Mouse (Mus musculus) gastrocnemius, postnatal 4 days (tissue): Measurements from ENCODE around the gene Cmtm5. TPM values are rescaled to one million over a fixed set of nuclear protein-coding genes. Genes with fewer than 3 reads are reported as not detected.

Experiments used
- DNase-seq, 2 experiments: peaks; one replicate each; pipeline ENCODE4 v3.0.0; 2021 to 2022; ENCODE audit warnings: low spot score in 2 of 2, mixed read lengths in 2 of 2
- long read RNA-seq, 2 experiments: library from polyadenylated mRNA; stranded (forward); transcript quantifications; one replicate each; pipeline ENCODE4 v2.0.0; 2021
- total RNA-seq, 2 experiments: library from RNA; stranded (reverse); gene quantifications; 2 replicates each; pipeline ENCODE4 v1.2.3; 2021

Gene Cmtm5
- 1 to 10 TPM; 3.8 to 4.1 TPM for total RNA-seq
- long read RNA-seq, experiment 1, partial matches to known transcripts = 0 of 4 reads
- long read RNA-seq, experiment 1, other reads (novel, unspliced or antisense) = 1 of 4 reads
- long read RNA-seq, experiment 2, partial matches to known transcripts = 0 of 1 reads
- long read RNA-seq, experiment 2, other reads (novel, unspliced or antisense) = 0 of 1 reads

DNA sequence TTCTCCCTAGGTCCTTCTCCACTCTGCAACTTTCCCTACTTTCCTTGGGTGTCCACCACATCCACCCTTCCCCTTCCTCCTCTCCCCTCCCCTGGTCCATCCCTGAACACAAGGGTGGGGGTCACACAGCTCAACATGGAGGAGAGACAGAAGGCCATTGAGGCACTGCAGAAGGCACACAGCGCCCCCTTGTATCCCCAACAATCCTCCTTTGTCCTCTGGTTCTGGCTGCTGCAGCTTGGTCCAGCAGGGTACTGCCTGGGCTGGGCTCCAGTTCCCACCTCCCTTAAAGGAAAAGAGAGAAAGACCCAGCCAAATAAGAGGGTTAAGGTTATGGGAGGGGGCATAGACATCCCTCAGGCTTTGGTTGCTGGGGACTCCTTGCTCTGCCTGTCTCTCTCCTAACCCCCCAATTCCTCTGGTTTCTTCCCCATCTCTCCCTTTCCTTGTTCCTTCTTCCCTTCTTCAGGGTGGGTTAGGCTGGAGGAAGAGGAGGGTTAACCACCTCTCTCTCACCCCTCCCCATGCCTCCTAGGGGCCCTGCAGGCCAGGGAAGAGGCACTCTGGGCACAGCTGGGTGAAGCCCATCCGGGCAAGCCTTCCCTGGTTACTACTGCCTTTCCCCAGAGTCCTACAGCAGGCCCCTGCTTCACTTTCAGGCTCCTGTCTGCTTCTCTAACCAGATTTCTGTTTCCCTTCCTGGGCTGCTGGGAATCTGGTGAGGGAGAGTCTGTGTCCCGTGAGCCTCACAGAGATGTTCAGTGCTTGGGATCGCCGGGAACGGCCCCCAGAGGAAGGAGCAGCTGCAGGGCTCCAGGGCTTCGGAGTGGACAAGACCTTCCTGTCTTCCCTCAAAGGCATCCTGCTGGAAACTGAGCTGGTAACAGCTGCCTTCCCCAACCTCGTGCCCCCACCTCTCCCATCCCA, at the start of gene Cmtm5:
Cmtm5 (plus strand) TSS at position 358 of the 927 bp plus-strand sequence.
- DNase-seq = peak in 1 of 2 experiments; percentile 32

- no peak for DNase-seq
Measured at GRCm38 (mm10) chr14:54892200-54892599, 43.9 kb upstream of the Cmtm5 start, which contains the start of gene Pabpn1. Gene Pabpn1 (plus strand): TSS chr14:54892500.

GRCm38 (mm10) chr14:54893651-54894181, 42.3 kb upstream of the Cmtm5 start:
- peak; percentile 84 to 95 for DNase-seq

DNA sequence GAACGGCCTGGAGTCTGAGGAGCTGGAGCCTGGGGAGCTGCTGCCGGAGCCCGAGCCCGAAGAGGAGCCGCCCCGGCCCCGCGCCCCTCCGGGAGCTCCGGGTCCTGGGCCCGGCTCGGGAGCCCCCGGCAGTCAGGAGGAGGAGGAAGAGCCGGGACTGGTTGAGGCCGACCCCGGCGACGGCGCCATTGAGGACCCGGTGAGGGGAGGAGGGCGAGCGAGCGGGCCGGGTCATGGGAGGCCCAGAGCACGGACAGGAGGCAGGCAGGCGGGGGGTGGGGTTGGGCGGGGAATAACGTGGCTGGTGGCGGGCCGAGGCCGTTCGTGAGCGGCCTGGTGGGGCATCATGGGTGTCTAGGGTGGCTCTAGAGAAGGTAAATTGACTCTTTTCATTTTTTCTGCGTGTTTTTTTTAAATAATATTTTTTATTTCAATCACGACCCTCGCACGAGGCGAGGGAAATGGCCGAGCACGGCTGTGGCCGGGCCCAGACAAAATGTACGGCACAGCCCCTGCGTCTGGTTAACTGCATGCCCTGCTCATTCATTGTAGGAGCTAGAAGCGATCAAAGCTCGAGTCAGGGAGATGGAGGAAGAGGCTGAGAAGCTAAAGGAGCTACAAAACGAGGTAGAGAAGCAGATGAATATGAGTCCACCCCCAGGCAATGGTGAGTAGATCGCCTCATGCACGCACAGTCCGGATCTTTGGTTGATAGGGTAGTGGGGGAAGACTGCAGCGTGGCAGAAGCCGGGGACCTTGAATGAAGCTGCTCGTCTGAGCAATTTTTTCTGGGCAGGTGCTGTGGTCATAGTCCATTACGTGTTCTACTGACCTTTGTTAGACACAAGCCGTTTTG, 41.5 kb upstream of the Cmtm5 start:
- peak; percentile 54 to 73 for DNase-seq

DNA sequence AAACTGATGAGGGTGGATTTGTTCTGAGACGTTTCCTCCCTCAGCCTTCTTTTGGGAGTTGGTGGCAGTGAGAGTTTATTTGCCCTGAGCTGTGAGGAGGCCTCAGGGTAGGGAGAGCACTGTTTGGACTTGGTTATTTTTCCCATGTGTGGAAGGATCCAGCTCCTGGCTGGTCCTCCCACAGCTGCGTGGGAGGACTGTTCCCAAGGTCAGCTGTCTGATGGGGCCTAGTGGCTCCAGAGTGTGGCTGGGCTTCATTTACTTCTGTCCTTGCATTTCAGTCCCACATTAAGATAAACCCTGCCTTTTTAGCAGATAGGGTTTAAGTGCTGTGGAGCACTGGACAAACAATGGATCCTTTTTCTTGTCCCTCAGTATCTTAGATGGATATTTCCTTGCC, 38.6 kb upstream of the Cmtm5 start:
- DNase-seq = no peak

- DNase-seq = peak in 1 of 2 experiments; percentile 59
Measured at GRCm38 (mm10) chr14:54900383-54900782, 35.7 kb upstream of the Cmtm5 start.

DNA sequence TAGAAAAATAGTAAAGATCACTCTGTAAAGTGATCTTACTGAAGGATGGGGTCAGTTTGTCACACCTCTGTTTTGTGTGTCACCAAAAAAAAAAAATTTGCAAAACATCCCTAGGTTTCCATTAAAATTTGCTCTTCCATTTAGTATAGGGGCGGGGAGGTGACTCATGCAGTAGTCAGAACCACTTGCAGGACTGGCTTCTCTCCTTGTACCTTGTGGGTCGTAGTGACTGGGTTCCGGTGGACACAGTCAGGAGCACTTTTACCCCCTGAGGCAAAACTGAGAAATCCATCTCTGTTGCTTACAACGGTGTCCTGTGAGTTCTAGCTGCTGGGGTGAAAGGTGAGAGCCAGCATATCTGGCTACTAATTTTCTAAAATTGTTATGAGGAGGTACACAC, 32.4 kb upstream of the Cmtm5 start:
- no peak for DNase-seq

DNA sequence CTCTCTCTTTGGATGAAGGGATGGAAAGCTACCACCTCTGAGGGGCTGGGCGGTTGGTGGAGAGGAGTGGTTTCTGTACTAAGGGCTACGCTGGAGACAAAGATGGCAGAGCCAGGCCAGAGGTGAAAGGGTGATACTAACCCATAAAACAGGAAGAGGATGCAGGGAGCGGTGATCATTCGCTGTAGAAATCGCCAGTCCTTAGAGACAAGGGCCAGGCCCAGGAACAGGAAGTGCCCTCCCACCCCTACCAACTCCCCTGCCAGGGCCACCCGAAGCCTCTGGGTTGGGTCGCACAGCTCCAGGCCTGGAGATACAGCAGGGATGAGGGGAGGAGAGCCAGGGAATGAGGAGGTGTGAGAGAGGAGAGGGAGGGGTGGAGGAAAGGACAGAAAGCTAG, 27.4 kb upstream of the Cmtm5 start:
- DNase-seq = no peak

DNA sequence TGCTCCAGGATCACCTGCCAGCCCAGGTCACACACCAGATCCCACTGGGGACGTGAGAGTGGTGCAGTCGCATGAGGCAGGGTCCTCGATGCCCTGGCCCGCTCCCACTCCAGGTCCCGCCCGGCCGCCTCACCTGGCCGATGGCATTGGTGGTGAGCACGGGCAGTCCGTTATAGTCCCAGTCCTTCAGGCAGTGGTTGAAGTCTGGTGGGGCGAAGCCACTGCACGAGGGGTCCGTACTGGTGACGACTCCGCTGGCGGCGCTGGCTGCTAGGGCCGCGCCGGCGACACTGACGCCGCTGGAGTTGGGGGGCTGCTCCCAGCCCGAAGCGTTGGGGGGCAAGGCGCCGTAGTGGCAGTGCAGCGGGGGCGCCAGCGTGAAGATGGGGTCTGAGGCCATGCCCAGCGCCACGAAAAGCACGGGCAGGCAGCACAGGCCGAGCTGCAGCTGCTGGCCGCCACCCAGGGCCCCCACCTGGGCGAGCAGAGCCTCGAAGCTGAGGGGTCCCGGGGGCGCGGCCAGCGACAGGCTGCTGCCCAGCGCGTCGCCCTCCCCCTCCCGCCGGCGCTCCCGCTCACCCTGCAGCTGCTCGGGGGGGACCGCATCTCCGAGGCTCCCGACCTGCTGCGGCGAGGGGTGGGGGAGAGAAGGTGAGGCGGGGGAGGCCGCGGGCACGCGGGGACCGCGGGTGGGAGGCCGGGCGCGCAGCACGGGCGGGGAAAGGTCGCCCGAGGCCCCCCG, 23.8 kb upstream of the Cmtm5 start:
- DNase-seq = peak in 1 of 2 experiments; percentile 36

- peak; percentile 68 to 73 for DNase-seq
Measured at GRCm38 (mm10) chr14:54912886-54913285, 23.2 kb upstream of the Cmtm5 start, which contains the start of gene Slc22a17. Gene Slc22a17 (minus strand): TSS chr14:54913132.

- no peak for DNase-seq
Measured at GRCm38 (mm10) chr14:54913343-54913742, 22.7 kb upstream of the Cmtm5 start.

DNA sequence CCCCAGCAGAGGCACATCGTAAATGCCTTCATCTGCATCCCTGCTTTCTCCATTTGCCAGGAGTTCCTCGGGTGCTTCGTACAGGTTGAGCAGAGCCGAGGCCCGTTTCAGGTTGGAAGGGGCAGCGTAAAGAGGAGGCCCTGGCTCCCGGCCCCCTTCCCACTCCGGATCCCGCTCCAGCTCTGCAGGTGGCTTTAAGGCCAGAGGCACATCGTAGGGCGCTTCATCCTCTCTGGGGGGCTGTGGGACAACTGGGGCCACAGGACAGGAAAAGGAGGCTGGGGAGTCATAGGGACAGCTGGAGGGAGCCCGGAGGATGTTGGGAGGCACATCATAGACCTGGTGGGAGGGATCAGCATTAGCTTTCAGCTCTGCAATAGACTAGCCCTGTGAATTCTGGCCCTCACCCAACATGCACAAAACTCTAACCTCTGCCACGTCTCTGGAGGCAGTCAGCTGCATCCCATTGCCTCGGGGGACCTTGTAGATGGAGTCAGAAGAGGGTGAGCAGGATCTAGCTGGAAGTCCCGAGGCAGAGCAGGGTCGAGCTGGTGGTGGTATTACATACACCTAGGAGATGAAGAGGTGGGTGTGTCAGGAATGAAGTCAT, 15.9 kb upstream of the Cmtm5 start:
- no peak for DNase-seq

- peak in 1 of 2 experiments; percentile 69 for DNase-seq
Measured at GRCm38 (mm10) chr14:54924641-54925348, 11.3 kb upstream of the Cmtm5 start.

- DNase-seq = peak; percentile 60 to 83
Measured at GRCm38 (mm10) chr14:54925349-54926342, 10.4 kb upstream of the Cmtm5 start, which contains the start of gene Efs. Gene Efs (minus strand): TSS chr14:54926126.

- peak; percentile 82 to 85 for DNase-seq
Measured at GRCm38 (mm10) chr14:54926401-54927158, 9.5 kb upstream of the Cmtm5 start.

DNA sequence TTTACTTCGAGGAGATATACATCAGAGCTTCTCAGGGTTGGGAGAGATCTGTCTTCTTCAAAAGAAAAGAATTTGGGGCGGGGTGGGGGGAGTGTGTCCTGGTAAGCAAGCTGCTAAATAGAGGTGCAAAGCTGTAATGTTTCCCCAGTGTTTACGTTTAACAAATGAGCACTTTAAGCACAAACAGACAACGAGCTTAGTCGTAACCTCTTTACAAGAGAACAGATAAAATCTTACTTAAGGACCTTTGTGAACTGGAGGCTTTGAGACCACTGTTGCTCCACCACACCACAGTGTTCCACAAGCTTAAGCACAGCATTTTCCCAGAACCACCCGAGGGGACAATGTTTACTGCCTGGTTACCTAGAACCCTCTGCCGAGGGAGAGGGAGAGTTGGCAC, 8.8 kb upstream of the Cmtm5 start:
- no peak for DNase-seq

- DNase-seq = no peak
Measured at GRCm38 (mm10) chr14:54929801-54930200, 6.3 kb upstream of the Cmtm5 start.
